8 mouse cellular contexts compared by ENCODE assay signal in genomic region chr12:104751814-104752765, GRCm38 (mm10). TPM values are rescaled to one million over a fixed set of nuclear protein-coding genes. Genes with fewer than 3 reads are reported as not detected.
DNase-seq lines count a peak whose midpoint lies in the region; ATAC-seq and TF ChIP-seq lines count a peak whose summit lies in the region.

Gene Dicer1 (minus strand): TSS chr12:104751952.

- peak within 1 kb of the TSS; percentile 86 for H3K4me3 ChIP-seq in E14TG2a.4 (replicated peaks; ENCODE audit: low read length)
- H3K4me3 ChIP-seq in forebrain, embryonic 13.5 days = peak within 1 kb of the TSS; percentile 63
- peak within 1 kb of the TSS; percentile 84 for H3K4me3 ChIP-seq in liver, postnatal 0 days (ENCODE audit: low read depth, low read length)
- peak within 1 kb of the TSS; percentile 89 for H3K4me3 ChIP-seq in neural tube, embryonic 14.5 days (ENCODE audit: low read depth, low read length)

- peak; percentile 89 for DNase-seq in c-Kit-positive CD71-positive TER-119-positive erythroid progenitor cells, embryonic 14.5 days (ENCODE audit: low spot score)
- peak; percentile 99 for DNase-seq in heart, postnatal 10 days
- peak; percentile 71 for DNase-seq in large intestine, adult 2 months (ENCODE audit: low read depth, low spot score)
- peak; percentile 95 for DNase-seq in liver, postnatal 0 days
- peak; percentile 99 for DNase-seq in testis, postnatal 10 days (ENCODE audit: low spot score)

- ATAC-seq in forebrain, embryonic 13.5 days = peak; percentile 95
- ATAC-seq in liver, postnatal 0 days = peak; percentile 95
- peak; percentile 96 for ATAC-seq in neural tube, embryonic 14.5 days (ENCODE audit: low read depth)

- H3K36me3 ChIP-seq in E14TG2a.4 (ENCODE audit: insufficient read depth, low read length) = peaks cover 22% of the 10 kb centered on the region
- 0 out of 2 replicates have a peak, but pooled peaks cover 7% of the 10 kb centered on the region for H3K36me3 ChIP-seq in forebrain, embryonic 13.5 days (ENCODE audit: poor library complexity, severe bottlenecking)
- no peaks in the 10 kb centered on the region for H3K36me3 ChIP-seq in liver, postnatal 0 days (replicated peaks; ENCODE audit: insufficient read depth, low read length)
- no peaks in the 10 kb centered on the region for H3K36me3 ChIP-seq in neural tube, embryonic 14.5 days (ENCODE audit: control insufficient read depth, insufficient read depth, low read length)

- no peaks in the 10 kb centered on the region for H3K9me3 ChIP-seq in E14TG2a.4 (ENCODE audit: low read length)
- H3K9me3 ChIP-seq in forebrain, embryonic 13.5 days (replicated peaks) = no peaks in the 10 kb centered on the region
- no peaks in the 10 kb centered on the region for H3K9me3 ChIP-seq in liver, postnatal 0 days (ENCODE audit: low read length)
- no peaks in the 10 kb centered on the region for H3K9me3 ChIP-seq in neural tube, embryonic 14.5 days (ENCODE audit: control insufficient read depth, low read length)

- no peak for TF ChIP-seq CTCF in E14TG2a.4 (conservative IDR thresholded peaks at IDR 0.05; ENCODE audit: low read length)
- TF ChIP-seq CTCF in liver, postnatal 0 days (IDR thresholded peaks at IDR 0.05; ENCODE audit: low read depth) = peak; percentile 27; the same call in 1 of the 2 replicates

- H3K4me2 ChIP-seq in forebrain, embryonic 13.5 days = peak within 1 kb of the TSS; percentile 76
- peak within 1 kb of the TSS; percentile 99 for H3K4me2 ChIP-seq in liver, postnatal 0 days (ENCODE audit: low read depth, low read length)
- peak within 1 kb of the TSS; percentile 91 for H3K4me2 ChIP-seq in neural tube, embryonic 14.5 days (ENCODE audit: low read depth, low read length)

- WGBS in forebrain, embryonic 13.5 days = 1% methylated on average over 63 of the region's 94 CpGs
- under 1% methylated on average over 94 of the region's 94 CpGs for WGBS in large intestine, adult 2 months
- 1% methylated on average over 63 of the region's 94 CpGs for WGBS in liver, postnatal 0 days (ENCODE audit: insufficient replicate concordance)
- under 1% methylated on average over 85 of the region's 94 CpGs for WGBS in neural tube, embryonic 14.5 days

- H3K4me1 ChIP-seq in E14TG2a.4 (replicated peaks; ENCODE audit: low read depth, low read length) = peaks cover 42% of the 10 kb centered on the region
- H3K4me1 ChIP-seq in forebrain, embryonic 13.5 days = peaks cover 47% of the 10 kb centered on the region
- peaks cover 37% of the 10 kb centered on the region for H3K4me1 ChIP-seq in liver, postnatal 0 days (ENCODE audit: insufficient read depth)
- peaks cover 22% of the 10 kb centered on the region for H3K4me1 ChIP-seq in neural tube, embryonic 14.5 days (ENCODE audit: control insufficient read depth, insufficient read depth, low read length)

- no peaks in the 10 kb centered on the region for H3K27me3 ChIP-seq in E14TG2a.4 (ENCODE audit: insufficient read depth, low read length)
- H3K27me3 ChIP-seq in forebrain, embryonic 13.5 days = no peaks in the 10 kb centered on the region
- H3K27me3 ChIP-seq in liver, postnatal 0 days (ENCODE audit: insufficient read depth, low read length) = no peaks in the 10 kb centered on the region
- no peaks in the 10 kb centered on the region for H3K27me3 ChIP-seq in neural tube, embryonic 14.5 days (ENCODE audit: control insufficient read depth, insufficient read depth, low read length)

- H3K9ac ChIP-seq in forebrain, embryonic 13.5 days = peak within 1 kb of the TSS; percentile 97
- H3K9ac ChIP-seq in liver, postnatal 0 days (replicated peaks) = peak within 1 kb of the TSS; percentile 90
- peak within 1 kb of the TSS; percentile 97 for H3K9ac ChIP-seq in neural tube, embryonic 14.5 days (replicated peaks; ENCODE audit: low read depth, low read length)

- H3K27ac ChIP-seq in forebrain, embryonic 13.5 days = peak within 1 kb of the TSS; percentile 90
- H3K27ac ChIP-seq in liver, postnatal 0 days (ENCODE audit: low read depth) = peak within 1 kb of the TSS; percentile 86
- peak within 1 kb of the TSS; percentile 90 for H3K27ac ChIP-seq in neural tube, embryonic 14.5 days (ENCODE audit: low read depth, low read length)

- TF ChIP-seq EP300 in liver, postnatal 0 days (IDR thresholded peaks at IDR 0.05; ENCODE audit: low read depth) = no peak

- intact Hi-C loops in heart, postnatal 10 days (cut with DNase I) = no loop called here

RNA-seq across cellular contexts. Expression of gene Dicer1, which starts in this region (rescaled TPM):
- polyA plus RNA-seq in forebrain, embryonic 13.5 days (2015; fragmentation: Nextera tagmentation; extraction: Ambion mirVana) = 52.0 and 52.1 TPM in 2 replicates
- 10 to 100 TPM; 44.0 to 44.3 TPM for total RNA-seq in heart, postnatal 10 days (2021)
- 5.1 and 10.1 TPM in 2 replicates for polyA plus RNA-seq in large intestine, adult 2 months (2012; rRNA removed)
- 10.2 and 11.7 TPM in 2 replicates for polyA plus RNA-seq in liver, postnatal 0 days (2015; fragmentation: Nextera tagmentation; extraction: Ambion mirVana)
- 30.4 and 38.6 TPM in 2 replicates for polyA plus RNA-seq in neural tube, embryonic 14.5 days (2014; fragmentation: Nextera tagmentation; extraction: Ambion mirVana)

Comparison
In these comparisons a context has a peak if more than half of its experiments do, and no peak if none do; other contexts are left out.
1. Peak in every context shown above with its lines: DNase-seq, ATAC-seq, H3K4me3 ChIP-seq and H3K27ac ChIP-seq.